Mouse (Mus musculus) adrenal gland, adult (tissue): ENCODE measurements at regions not wholly inside any gene's neighbourhood (a gene's known extent, or its start where the extent isn't known, plus 50 kb on each side); places are given as distances from the start of the nearest gene placed in this dataset.
A peak's percentile ranks its signal among the peaks of the same experiment; 100 is the strongest.

Source experiments
- DNase-seq, 2 experiments: peaks; one replicate each; pipeline ENCODE4 v3.0.0; 2022 to 2023; ENCODE audit warnings: low spot score in 1 of 2; ENCODE audit not compliant: inconsistent age in 2 of 2

GRCm38 (mm10) chr5:129256136-129256535 is 159.6 kb downstream of the Adgrd1 start:
- no peak for DNase-seq

GRCm38 (mm10) chr5:129257206-129257605 is 160.7 kb downstream of the Adgrd1 start:
- DNase-seq: no peak

GRCm38 (mm10) chr5:129260689-129261088 is 164.1 kb downstream of the Adgrd1 start:
- DNase-seq: peak; percentile 46 to 68

GRCm38 (mm10) chr5:129263118-129263517 is 166.6 kb downstream of the Adgrd1 start:
- peak in 1 of 2 experiments; percentile 37 for DNase-seq

GRCm38 (mm10) chr5:129264363-129264762 is 167.8 kb downstream of the Adgrd1 start:
- no peak for DNase-seq

- peak in 1 of 2 experiments; percentile 35 for DNase-seq
These were observed 171.9 kb downstream of the Adgrd1 start for GRCm38 (mm10) chr5:129268456-129268855.

GRCm38 (mm10) chr5:129270051-129270472 is 173.5 kb downstream of the Adgrd1 start:
- no peak for DNase-seq

GRCm38 (mm10) chr5:129281406-129281805 is 184.9 kb downstream of the Adgrd1 start:
- no peak for DNase-seq

GRCm38 (mm10) chr5:129282133-129282532 is 185.6 kb downstream of the Adgrd1 start:
- no peak for DNase-seq

- DNase-seq: no peak
These were observed 186.3 kb downstream of the Adgrd1 start for GRCm38 (mm10) chr5:129282826-129283225.

GRCm38 (mm10) chr5:129287481-129287880 is 190.9 kb downstream of the Adgrd1 start:
- DNase-seq: peak in 1 of 2 experiments; percentile 37

- DNase-seq: peak in 1 of 2 experiments; percentile 25
These were observed 196.3 kb downstream of the Adgrd1 start for GRCm38 (mm10) chr5:129292821-129293220.

- DNase-seq: peak in 1 of 2 experiments; percentile 22
These were observed 198.5 kb downstream of the Adgrd1 start for GRCm38 (mm10) chr5:129294861-129295542.

- peak; percentile 13 to 40 for DNase-seq
These were observed 201.3 kb downstream of the Adgrd1 start for GRCm38 (mm10) chr5:129297657-129298349.

- DNase-seq: peak; percentile 10 to 27
These were observed 202.2 kb upstream of the Sfswap start for GRCm38 (mm10) chr5:129298646-129299455.

- DNase-seq: peak in 1 of 2 experiments; percentile 17
These were observed 201.6 kb upstream of the Sfswap start for GRCm38 (mm10) chr5:129299456-129299765.

GRCm38 (mm10) chr5:129300423-129300822 is 200.6 kb upstream of the Sfswap start:
- no peak for DNase-seq

- DNase-seq: no peak
These were observed 185.4 kb upstream of the Sfswap start for GRCm38 (mm10) chr5:129315626-129316025.

GRCm38 (mm10) chr5:129331094-129331523 is 169.9 kb upstream of the Sfswap start:
- DNase-seq: no peak

- no peak for DNase-seq
These were observed 169.0 kb upstream of the Sfswap start for GRCm38 (mm10) chr5:129332014-129332413.

- DNase-seq: no peak
These were observed 162.5 kb upstream of the Sfswap start for GRCm38 (mm10) chr5:129338511-129338910.

GRCm38 (mm10) chr5:129344038-129344437 is 157.0 kb upstream of the Sfswap start:
- no peak for DNase-seq
